In the genomic region with DNA sequence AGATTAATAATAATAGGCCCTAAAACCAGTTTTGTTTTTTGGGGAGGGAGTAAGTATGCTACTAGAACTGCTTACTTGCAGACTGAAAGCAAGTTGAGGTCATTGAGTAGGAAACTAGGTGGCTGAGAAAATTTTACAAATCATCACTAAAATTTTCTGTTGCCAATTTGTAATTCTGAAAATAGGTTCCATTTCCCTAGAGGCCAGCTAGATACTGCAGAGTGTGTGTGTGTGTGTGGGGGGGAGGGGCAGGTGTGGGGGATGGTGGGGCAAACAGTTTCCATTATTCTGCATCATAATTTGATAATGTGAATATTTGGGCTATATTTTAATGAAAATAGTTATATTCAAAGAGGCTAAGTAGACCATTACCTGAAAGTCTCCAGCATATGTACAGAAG, we compare ENCODE assay signal across 19 mouse cellular contexts.
A peak's percentile ranks its signal among the peaks of the same experiment; 100 is the strongest.
DNase-seq lines count a peak whose midpoint lies in the region; ATAC-seq and TF ChIP-seq lines count a peak whose summit lies in the region.
"Had no signal": no experiment of that assay in that cellular context is flagged by ENCODE, and none has a peak within 500 bp of the region (broad histone marks: within the 10 kb centered on the region; RNA-seq: fewer than 3 reads in every experiment).

No protein-coding gene starts in this region.

- H3K79me2 ChIP-seq in CH12.LX (replicated peaks; ENCODE audit: control insufficient read depth, extremely low read depth, insufficient read depth, poor library complexity, severe bottlenecking) = no peaks in the 10 kb centered on the region

- peak overlapping the region; percentile 53; the same call in 1 of the 2 replicates for H3K27ac ChIP-seq in forebrain, embryonic 12.5 days
- no peak overlapping the region; the same call in 1 of the 2 replicates for H3K27ac ChIP-seq in forebrain, embryonic 13.5 days
- H3K27ac ChIP-seq in midbrain, embryonic 10.5 days (replicated peaks) = peak overlapping the region; percentile 81
- H3K27ac ChIP-seq in midbrain, embryonic 16.5 days (ENCODE audit: low read length) = no peak overlapping the region
- H3K27ac ChIP-seq in CH12.LX (ENCODE audit: insufficient read depth, low read depth) = no peak overlapping the region
- H3K27ac ChIP-seq in midbrain, embryonic 14.5 days (replicated peaks; ENCODE audit: low read depth, low read length) = no peak overlapping the region
- H3K27ac ChIP-seq: heart, adult 2 months; heart, embryonic 15.5 days had no signal

- H3K4me3 ChIP-seq in forebrain, embryonic 12.5 days (replicated peaks) = no peak overlapping the region
- no peak overlapping the region for H3K4me3 ChIP-seq in forebrain, embryonic 13.5 days
- no peak overlapping the region for H3K4me3 ChIP-seq in midbrain, embryonic 10.5 days
- H3K4me3 ChIP-seq in midbrain, embryonic 16.5 days (ENCODE audit: low read depth, low read length) = no peak overlapping the region
- H3K4me3 ChIP-seq in CH12.LX (replicated peaks in 1 of 3; ENCODE audit: low read depth in 2 of 3, low read length in 2 of 3, poor library complexity in 1 of 3) = no peak overlapping the region
- no peak overlapping the region for H3K4me3 ChIP-seq in midbrain, embryonic 14.5 days (replicated peaks; ENCODE audit: low read depth, low read length)
- H3K4me3 ChIP-seq: heart, adult 2 months; heart, embryonic 15.5 days had no signal

- H3K36me3 ChIP-seq in forebrain, embryonic 12.5 days (replicated peaks) = no peaks in the 10 kb centered on the region
- no peaks in the 10 kb centered on the region for H3K36me3 ChIP-seq in forebrain, embryonic 13.5 days (ENCODE audit: poor library complexity, severe bottlenecking)
- no peaks in the 10 kb centered on the region for H3K36me3 ChIP-seq in midbrain, embryonic 10.5 days
- H3K36me3 ChIP-seq in midbrain, embryonic 16.5 days (ENCODE audit: control insufficient read depth, insufficient read depth, low read length) = no peaks in the 10 kb centered on the region
- no peaks in the 10 kb centered on the region for H3K36me3 ChIP-seq in CH12.LX (replicated peaks in 1 of 2; ENCODE audit: control insufficient read depth in 1 of 2, insufficient read depth in 1 of 2, low read length in 1 of 2)
- no peaks in the 10 kb centered on the region for H3K36me3 ChIP-seq in midbrain, embryonic 14.5 days (ENCODE audit: control insufficient read depth, insufficient read depth, low read length)
- H3K36me3 ChIP-seq: heart, embryonic 15.5 days had no signal

- 0 out of 2 replicates have a peak, but pooled peaks cover 4% of the 10 kb centered on the region for H3K9me3 ChIP-seq in forebrain, embryonic 12.5 days
- H3K9me3 ChIP-seq in forebrain, embryonic 13.5 days (replicated peaks) = no peaks in the 10 kb centered on the region
- no peaks in the 10 kb centered on the region for H3K9me3 ChIP-seq in midbrain, embryonic 10.5 days (replicated peaks)
- H3K9me3 ChIP-seq in midbrain, embryonic 16.5 days (replicated peaks; ENCODE audit: control insufficient read depth, low read length, poor library complexity, severe bottlenecking) = peaks cover 4% of the 10 kb centered on the region
- no peaks in the 10 kb centered on the region for H3K9me3 ChIP-seq in CH12.LX (replicated peaks; ENCODE audit: low read length)
- no peaks in the 10 kb centered on the region; the same call in 1 of the 2 replicates for H3K9me3 ChIP-seq in midbrain, embryonic 14.5 days (ENCODE audit: control insufficient read depth, low read length)
- H3K9me3 ChIP-seq: heart, embryonic 15.5 days had no signal

- H3K9ac ChIP-seq in forebrain, embryonic 12.5 days = no peak overlapping the region
- H3K9ac ChIP-seq in forebrain, embryonic 13.5 days = no peak overlapping the region
- H3K9ac ChIP-seq in midbrain, embryonic 16.5 days (ENCODE audit: low read depth, low read length) = no peak overlapping the region
- H3K9ac ChIP-seq in CH12.LX (ENCODE audit: insufficient read depth, low read depth) = no peak overlapping the region
- H3K9ac ChIP-seq in midbrain, embryonic 14.5 days (replicated peaks; ENCODE audit: low read length) = no peak overlapping the region
- H3K9ac ChIP-seq: forebrain, postnatal 0 days; heart, embryonic 15.5 days had no signal

- dilution Hi-C loops in CH12.LX (cut with MboI; ENCODE audit: extremely low pct_ligation_motif_present, extremely low pct_unique_long_range_greater_than_20kb, low sequenced_read_pairs) = no loop called here

- no peak for DNase-seq in midbrain, embryonic 10.5 days (ENCODE audit: low spot score)
- DNase-seq in CH12.LX (ENCODE audit: extremely low read depth) = peak; percentile 26
- peak; percentile 20 for DNase-seq in midbrain, embryonic 14.5 days
- DNase-seq in spleen, adult 18-20 months = no peak
- DNase-seq: adrenal gland, postnatal 14 days; cerebellum, adult 18-20 months; cerebellum, adult 9-11 months; cerebellum, postnatal 36 days; forebrain, postnatal 0 days; gastrocnemius, postnatal 14 days; heart, adult 2 months; heart, postnatal 14 days had no signal

- no peak for TF ChIP-seq POLR2A in CH12.LX (IDR thresholded peaks at IDR 0.05; ENCODE audit: low read depth, low read length)

- no peak overlapping the region for H3K4me2 ChIP-seq in forebrain, embryonic 12.5 days
- no peak overlapping the region for H3K4me2 ChIP-seq in forebrain, embryonic 13.5 days
- no peak overlapping the region for H3K4me2 ChIP-seq in midbrain, embryonic 16.5 days (ENCODE audit: low read length)
- peak overlapping the region; percentile 15; the same call in 1 of the 2 replicates for H3K4me2 ChIP-seq in CH12.LX (ENCODE audit: insufficient read depth, low read depth, poor library complexity, severe bottlenecking)
- no peak overlapping the region for H3K4me2 ChIP-seq in midbrain, embryonic 14.5 days (ENCODE audit: low read length)
- H3K4me2 ChIP-seq: heart, embryonic 11.5 days; heart, embryonic 15.5 days had no signal

- no peak for TF ChIP-seq CTCF in CH12.LX (conservative IDR thresholded peaks at IDR 0.05 in 1 of 2, IDR thresholded peaks at IDR 0.05 in 1 of 2; ENCODE audit: low read depth in 2 of 2, low read length in 2 of 2)

- 0 out of 2 replicates have a peak, but pooled peaks have one; percentile 15 for TF ChIP-seq EP300 in CH12.LX (IDR thresholded peaks at IDR 0.05; ENCODE audit: low read length)

- no peak for ATAC-seq in forebrain, embryonic 12.5 days (ENCODE audit: low FRiP score)
- no peak for ATAC-seq in forebrain, embryonic 13.5 days
- no peak for ATAC-seq in midbrain, embryonic 16.5 days
- no peak for ATAC-seq in midbrain, embryonic 14.5 days (ENCODE audit: low FRiP score, low TSS enrichment)
- ATAC-seq: activated CD4-positive, CD25-positive, alpha-beta regulatory T cell, adult 4 months; forebrain, postnatal 0 days; Patski had no signal

- in situ Hi-C loops in CH12.LX (cut with MboI; ENCODE audit: low pct_ligation_motif_present, low pct_unique_long_range_greater_than_20kb, low sequenced_read_pairs) = no loop called here

- TF ChIP-seq RAD21 in CH12.LX (IDR thresholded peaks at IDR 0.05; ENCODE audit: low read depth, low read length) = no peak

- peaks cover 7% of the 10 kb centered on the region; the same call in 1 of the 2 replicates for H3K4me1 ChIP-seq in forebrain, embryonic 12.5 days
- peaks cover 13% of the 10 kb centered on the region for H3K4me1 ChIP-seq in forebrain, embryonic 13.5 days
- peaks cover 31% of the 10 kb centered on the region for H3K4me1 ChIP-seq in midbrain, embryonic 10.5 days
- H3K4me1 ChIP-seq in midbrain, embryonic 16.5 days (ENCODE audit: control insufficient read depth, insufficient read depth, low read length) = peaks cover 3% of the 10 kb centered on the region
- H3K4me1 ChIP-seq in CH12.LX (ENCODE audit: control insufficient read depth in 1 of 2, insufficient read depth in 2 of 2) = peaks cover 0 to 14% of the 10 kb centered on the region in 2 experiments; a peak in 2 of 4 replicates
- H3K4me1 ChIP-seq in midbrain, embryonic 14.5 days (ENCODE audit: control insufficient read depth, insufficient read depth, low read length) = peaks cover 4% of the 10 kb centered on the region; the same call in 1 of the 2 replicates
- H3K4me1 ChIP-seq: heart, embryonic 15.5 days had no signal

- H3K27me3 ChIP-seq in forebrain, embryonic 12.5 days = no peaks in the 10 kb centered on the region
- no peaks in the 10 kb centered on the region for H3K27me3 ChIP-seq in forebrain, embryonic 13.5 days
- no peaks in the 10 kb centered on the region for H3K27me3 ChIP-seq in midbrain, embryonic 10.5 days (ENCODE audit: low read depth, poor library complexity, severe bottlenecking)
- no peaks in the 10 kb centered on the region for H3K27me3 ChIP-seq in midbrain, embryonic 16.5 days (ENCODE audit: control insufficient read depth, insufficient read depth, low read depth, low read length)
- H3K27me3 ChIP-seq in CH12.LX (replicated peaks) = no peaks in the 10 kb centered on the region
- no peaks in the 10 kb centered on the region for H3K27me3 ChIP-seq in midbrain, embryonic 14.5 days (ENCODE audit: control insufficient read depth, insufficient read depth, low read length)
- H3K27me3 ChIP-seq: heart, embryonic 15.5 days had no signal

TF ChIP-seq in CH12.LX, 34 proteins besides CTCF, POLR2A, EP300 and RAD21 (continues in another document):
- TF ChIP-seq SIN3A (IDR thresholded peaks at IDR 0.05; ENCODE audit: low read length) (no peak), CHD2 (IDR thresholded peaks at IDR 0.05; ENCODE audit: low read length) (peak; percentile 72), IRF4 (IDR thresholded peaks at IDR 0.05; ENCODE audit: low read depth, low read length) (peak; percentile 40; the same call in 1 of the 2 replicates), MEF2A (IDR thresholded peaks at IDR 0.05; ENCODE audit: borderline replicate concordance, low read depth, low read length) (peak; percentile 46; the same call in 1 of the 2 replicates), ETS1 (conservative IDR thresholded peaks at IDR 0.05; ENCODE audit: low read depth, low read length) (no peak), KAT2A (IDR thresholded peaks at IDR 0.05; ENCODE audit: insufficient replicate concordance, low read length) (no peak), NELFE (IDR thresholded peaks at IDR 0.05; ENCODE audit: low read depth, low read length) (no peak), RCOR1 (conservative IDR thresholded peaks at IDR 0.05; ENCODE audit: low read depth, low read length) (no peak), ZMIZ1 (IDR thresholded peaks at IDR 0.05; ENCODE audit: low read depth, low read length) (no peak), GABPA (IDR thresholded peaks at IDR 0.05; ENCODE audit: insufficient replicate concordance, low read depth, low read length) (no peak), BHLHE40 (IDR thresholded peaks at IDR 0.05; ENCODE audit: low read depth, low read length) (peak; percentile 33), JUND (conservative IDR thresholded peaks at IDR 0.05; ENCODE audit: low read depth, low read length) (no peak), NRF1 (IDR thresholded peaks at IDR 0.05; ENCODE audit: low read depth, low read length) (no peak), USF1 (IDR thresholded peaks at IDR 0.05; ENCODE audit: low read depth, low read length) (no peak), ZKSCAN1 (IDR thresholded peaks at IDR 0.05; ENCODE audit: borderline replicate concordance, low read depth, low read length) (no peak), TCF12 (IDR thresholded peaks at IDR 0.05; ENCODE audit: low read depth, low read length) (no peak), HCFC1 (IDR thresholded peaks at IDR 0.05; ENCODE audit: low read depth, low read length) (no peak), UBTF (IDR thresholded peaks at IDR 0.05; ENCODE audit: low read depth, low read length) (no peak)

Comparison
In these comparisons a context has a peak if more than half of its experiments do, and no peak if none do; other contexts are left out.
1. H3K27ac ChIP-seq: peak in forebrain, embryonic 12.5 days (single experiment) and midbrain, embryonic 10.5 days (single experiment); none in forebrain, embryonic 13.5 days (single experiment), midbrain, embryonic 16.5 days (single experiment), CH12.LX (single experiment) and midbrain, embryonic 14.5 days (single experiment).
2. DNase-seq: peak in CH12.LX (single experiment) and midbrain, embryonic 14.5 days (single experiment); none in midbrain, embryonic 10.5 days (single experiment) and spleen, adult 18-20 months (0 of 2).